Mouse (Mus musculus) spleen, adult 18-20 months (tissue): ENCODE data around the gene Nfib.
"Not testable (repeated sequence)": the region's sequence is repeated elsewhere in the genome, so short reads cannot be mapped to it uniquely, and the experiment has no call there.

ENCODE experiments used
- DNase-seq, 2 experiments: peaks; one replicate each; pipeline ENCODE4 v3.0.0; 2022; ENCODE audit warnings: mixed read lengths in 2 of 2

The Nfib gene

GRCm38 (mm10) chr4:82283536-82283935 is 422.0 kb downstream of the Nfib start:
- DNase-seq = no peak

DNA sequence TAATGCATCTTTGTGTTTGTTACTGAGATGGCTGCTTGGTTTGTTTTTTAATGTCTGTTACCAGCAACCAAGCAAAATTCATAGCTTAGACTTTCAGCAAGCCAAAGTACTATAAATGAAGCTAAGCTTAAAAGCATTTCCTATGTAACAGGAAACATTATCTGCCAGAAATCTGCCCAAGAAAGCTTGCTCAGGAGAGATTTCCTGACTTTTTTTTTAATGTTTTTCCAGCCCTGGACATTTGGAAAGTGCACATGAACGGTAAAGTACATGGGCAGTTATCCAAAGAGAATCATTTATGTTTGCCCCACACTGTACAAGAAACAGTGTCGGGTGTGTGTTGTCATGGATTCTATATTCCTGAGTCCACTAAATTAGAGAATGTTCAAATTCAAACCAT is 429.6 kb downstream of the Nfib start:
- DNase-seq = no peak

- DNase-seq = no peak
Measured at GRCm38 (mm10) chr4:82273049-82273754, 432.3 kb downstream of the Nfib start.

GRCm38 (mm10) chr4:82272099-82272498 is 433.5 kb downstream of the Nfib start:
- no peak for DNase-seq

DNA sequence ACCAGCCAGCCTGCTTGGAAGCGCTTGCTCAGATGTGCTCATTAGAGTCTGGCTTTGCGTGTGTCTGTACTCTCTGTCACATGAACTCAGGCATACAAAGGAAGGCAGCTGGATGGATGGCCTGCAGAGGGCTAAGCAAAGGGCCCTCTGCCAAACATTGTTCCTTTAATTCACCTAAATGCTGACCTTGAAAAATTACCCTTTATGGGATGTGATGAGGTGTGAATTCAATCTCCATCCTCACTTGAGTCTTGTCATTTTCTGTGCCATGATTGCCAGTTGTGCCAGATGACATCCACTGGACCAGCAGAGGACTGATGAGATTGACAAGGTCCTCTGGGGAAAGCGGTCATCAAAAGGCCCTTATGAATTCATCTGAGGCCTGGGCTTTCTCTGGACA is 434.0 kb downstream of the Nfib start:
- no peak for DNase-seq

DNA sequence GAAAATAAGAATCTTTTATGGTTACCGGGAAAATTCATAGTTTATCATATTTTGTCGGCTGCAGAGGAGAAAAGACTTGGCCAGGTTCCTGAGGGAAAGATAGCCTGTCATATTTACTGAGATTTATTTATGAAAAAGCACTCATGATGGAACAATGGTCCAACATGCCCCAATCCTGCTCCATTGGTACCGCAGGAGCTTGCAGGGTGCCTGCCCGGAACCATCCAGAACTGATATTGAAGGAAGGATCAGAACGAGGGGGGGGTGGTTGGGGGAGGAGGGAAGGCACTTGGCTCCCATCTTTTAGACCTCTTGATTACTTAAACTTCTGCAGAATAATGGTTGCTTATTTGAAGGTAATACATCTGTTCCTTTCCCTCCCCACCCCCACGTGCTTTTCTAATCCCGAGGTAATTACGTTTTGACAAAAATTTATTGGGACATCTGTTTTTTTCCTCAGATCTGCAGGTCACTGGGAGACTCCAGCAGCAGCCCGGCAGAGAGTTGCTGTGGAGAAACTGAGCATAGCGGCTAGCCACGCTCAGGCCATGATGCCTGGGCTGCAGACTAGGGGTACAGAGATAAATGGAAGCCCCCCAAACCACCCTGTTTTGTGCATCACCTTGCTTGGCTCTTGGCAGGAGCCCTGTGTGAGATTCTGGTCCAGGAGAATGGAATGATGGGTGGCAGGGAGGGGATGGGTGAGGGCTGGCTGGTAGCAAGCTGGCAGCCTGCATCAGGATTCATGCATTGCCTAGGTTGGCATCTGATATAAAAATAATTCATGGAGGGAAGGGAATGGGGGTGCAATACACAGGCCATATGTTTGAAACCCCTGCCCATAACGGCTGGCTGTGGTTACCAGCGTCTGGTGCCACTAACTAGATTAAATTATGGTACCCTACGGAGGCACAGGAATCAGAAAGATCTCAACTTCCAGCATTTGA is 437.4 kb downstream of the Nfib start:
- no peak for DNase-seq

- DNase-seq = no peak
Measured at GRCm38 (mm10) chr4:82266066-82266619, 439.4 kb downstream of the Nfib start.

DNA sequence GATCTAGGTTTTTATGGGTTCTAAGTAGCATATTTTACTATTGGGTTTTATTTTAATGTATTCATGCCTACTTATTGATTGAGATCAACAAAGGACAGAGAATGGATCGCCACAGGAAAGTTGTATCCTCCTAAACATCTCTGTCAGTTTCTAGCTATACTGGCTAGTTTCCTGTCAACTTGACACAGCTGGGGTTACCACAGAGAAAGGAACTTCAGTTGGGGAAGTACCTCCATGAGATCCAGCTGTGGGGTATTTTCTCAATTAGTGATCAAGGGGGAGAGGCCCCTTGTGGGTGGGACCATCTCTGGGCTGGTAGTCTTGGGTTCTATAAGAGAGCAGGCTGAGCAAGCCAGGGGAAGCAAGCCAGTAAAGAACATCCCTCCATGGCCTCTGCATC is 447.0 kb downstream of the Nfib start:
- not testable (repeated sequence) for DNase-seq

- no peak for DNase-seq
Measured at GRCm38 (mm10) chr4:82252054-82252453, 453.5 kb downstream of the Nfib start.

GRCm38 (mm10) chr4:82250355-82250659 is 455.2 kb downstream of the Nfib start:
- no peak for DNase-seq

- DNase-seq = no peak
Measured at GRCm38 (mm10) chr4:82249518-82250354, 455.8 kb downstream of the Nfib start.

- DNase-seq = no peak
Measured at GRCm38 (mm10) chr4:82248961-82249360, 456.6 kb downstream of the Nfib start.

DNA sequence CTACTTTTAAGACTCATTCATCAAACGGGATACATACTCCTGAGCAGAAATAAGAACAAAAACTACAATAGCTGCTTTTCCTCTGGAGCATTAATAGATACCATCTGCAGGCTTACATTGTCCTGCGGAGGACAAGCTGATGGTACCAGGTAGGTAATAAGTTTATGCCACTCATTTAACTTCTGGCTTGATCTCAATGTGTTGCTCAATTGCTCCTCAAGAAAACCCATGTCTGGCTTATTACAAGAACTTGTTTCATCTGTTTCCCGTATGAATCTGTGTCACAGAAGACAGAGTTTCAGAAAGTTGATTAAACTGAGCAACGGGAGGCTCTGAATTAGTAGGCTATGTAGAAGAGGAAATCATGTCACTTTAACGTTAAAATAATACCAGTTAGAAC is 457.5 kb downstream of the Nfib start:
- DNase-seq = no peak

DNA sequence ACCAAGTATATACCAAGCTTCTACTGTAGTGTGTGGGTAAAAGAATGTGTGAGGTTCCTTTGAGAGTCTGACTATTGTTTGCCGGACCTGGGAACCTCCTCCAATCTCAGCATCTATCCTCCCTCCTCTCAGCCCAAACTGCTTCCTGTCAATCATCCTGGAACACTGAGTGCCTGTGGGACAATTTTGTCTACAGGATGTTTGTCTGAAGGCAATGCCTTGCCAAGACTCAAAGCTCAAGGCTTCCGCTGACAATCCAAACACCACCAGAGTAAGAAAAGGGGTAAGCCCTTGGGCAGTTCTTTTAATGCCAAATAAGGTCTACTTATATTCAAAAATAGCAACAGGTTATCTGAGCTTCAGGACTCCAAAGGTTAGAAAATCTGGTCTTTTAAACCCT is 459.3 kb downstream of the Nfib start:
- DNase-seq = no peak
